Mouse (Mus musculus): ENCODE results near the gene Gm14419.
"Not testable (repeated sequence)": the region's sequence is repeated elsewhere in the genome, so short reads cannot be mapped to it uniquely, and the experiment has no call there.

The Gm14419 gene

GRCm38 (mm10) chr2:177000656-177001055 lies at the start of gene Gm14419:
Gm14419 (plus strand) TSS chr2:177000956.
- not testable (repeated sequence) for DNase-seq (ENCODE audit: extremely low spot score, low spot score)
